ENCODE assay signal across 14 mouse cellular contexts in genomic region chrX:169837947-169838649, GRCm38 (mm10). TPM values are rescaled to one million over a fixed set of nuclear protein-coding genes. Genes with fewer than 3 reads are reported as not detected.
A peak's percentile ranks its signal among the peaks of the same experiment; 100 is the strongest.
DNase-seq lines count a peak whose midpoint lies in the region; ATAC-seq lines count a peak whose summit lies in the region.
"Had no signal": no experiment of that assay in that cellular context is flagged by ENCODE, and none has a peak within 500 bp of the region (broad histone marks: within the 10 kb centered on the region; RNA-seq: fewer than 3 reads in every experiment).

No protein-coding gene starts in this region.

- H3K4me3 ChIP-seq in intestine, embryonic 15.5 days (replicated peaks): no peak overlapping the region

- intact Hi-C loops in left cerebral cortex, postnatal 14 days (cut with DNase I): no loop called here

- WGBS in intestine, embryonic 15.5 days: 69% methylated on average over 5 of the region's 5 CpGs

- H3K9me3 ChIP-seq in intestine, embryonic 15.5 days: no peaks in the 10 kb centered on the region

- H3K4me2 ChIP-seq in intestine, embryonic 15.5 days (replicated peaks): no peak overlapping the region
- H3K4me2 ChIP-seq: heart, embryonic 11.5 days had no signal

- H3K27ac ChIP-seq in intestine, embryonic 15.5 days: no peak overlapping the region
- H3K27ac ChIP-seq: liver, embryonic 14.5 days had no signal

- no peak for ATAC-seq in intestine, embryonic 15.5 days
- ATAC-seq: inflammation-experienced regulatory T-cells, adult 6 months had no signal

- H3K27me3 ChIP-seq in intestine, embryonic 15.5 days (replicated peaks): no peaks in the 10 kb centered on the region
- H3K27me3 ChIP-seq: CH12.LX had no signal

- H3K36me3 ChIP-seq in intestine, embryonic 15.5 days: no peaks in the 10 kb centered on the region

- no peak overlapping the region for H3K9ac ChIP-seq in intestine, embryonic 15.5 days
- H3K9ac ChIP-seq: liver, embryonic 14.5 days had no signal

- peak; percentile 17 for DNase-seq in left cerebral cortex, adult 11 months (ENCODE audit: low spot score)
- no peak for DNase-seq in left cerebral cortex, adult 18-20 months (ENCODE audit: low spot score in 2 of 2)
- peak; percentile 17 to 55 for DNase-seq in frontal cortex, postnatal 10 days (ENCODE audit: low spot score in 2 of 2)
- DNase-seq in left cerebral cortex, postnatal 14 days (ENCODE audit: low spot score in 2 of 2): peak; percentile 39 to 52
- peak; percentile 81 for DNase-seq in retina, postnatal 1 day
- DNase-seq in thymus, postnatal 25 days: no peak
- no peak for DNase-seq in lung, postnatal 4 days

- H3K4me1 ChIP-seq in intestine, embryonic 15.5 days (replicated peaks): no peaks in the 10 kb centered on the region

RNA-seq across cellular contexts. Expression of gene 4933400A11Rik, which starts 58.7 kb away (rescaled TPM):
- total RNA-seq in left cerebral cortex, adult 18-20 months (2021): not detected
- not detected for total RNA-seq in left cerebral cortex, postnatal 14 days (2021)
- 0.15 and 0.25 TPM in 2 replicates for polyA plus RNA-seq in intestine, embryonic 15.5 days (2015; fragmentation: Nextera tagmentation; extraction: Ambion mirVana)
- total RNA-seq: CH12.LX; common myeloid progenitor, adult 5-6 weeks; layer of hippocampus, postnatal 36 days had no signal
- polyA plus RNA-seq: inflammation-experienced regulatory T-cells, adult 6 months; liver, embryonic 14.5 days had no signal

Comparison
In these comparisons a context has a peak if more than half of its experiments do, and no peak if none do; other contexts are left out.
1. DNase-seq: peak in left cerebral cortex, adult 11 months (single experiment), frontal cortex, postnatal 10 days (2 of 2), left cerebral cortex, postnatal 14 days (2 of 2) and retina, postnatal 1 day (single experiment); none in left cerebral cortex, adult 18-20 months (0 of 2), thymus, postnatal 25 days (single experiment) and lung, postnatal 4 days (0 of 2).